Mouse (Mus musculus) E14TG2a.4 (cell line): ENCODE measurements at regions not wholly inside any gene's neighbourhood (a gene's known extent, or its start where the extent isn't known, plus 50 kb on each side); places are given as distances from the start of the nearest gene placed in this dataset.

ENCODE experiments used
- H3K27me3 ChIP-seq: 2 replicates; pipeline ENCODE4 v1.6.1; 2014; ENCODE audit warnings: low read length, control low read depth; ENCODE audit not compliant: insufficient read depth
- H3K36me3 ChIP-seq: 2 replicates; pipeline ENCODE4 v1.6.1; 2014; ENCODE audit warnings: low read length, control low read depth; ENCODE audit not compliant: insufficient read depth
- H3K4me1 ChIP-seq: replicated peaks from 2 replicates; pipeline ENCODE4 v1.6.1; 2014; ENCODE audit warnings: low read depth, low read length, control low read depth
- H3K4me3 ChIP-seq: replicated peaks from 2 replicates; pipeline ENCODE4 v1.5.1; 2014; ENCODE audit warnings: mild to moderate bottlenecking, low read length
- H3K9me3 ChIP-seq: 2 replicates; pipeline ENCODE4 v1.6.1; 2014; ENCODE audit warnings: low read length, control low read depth
- CTCF ChIP-seq: conservative IDR thresholded peaks from 2 replicates; pipeline ENCODE4 v1.5.1; 2014; ENCODE audit warnings: low read length
- NANOG ChIP-seq: IDR thresholded peaks from 2 replicates; pipeline ENCODE4 v1.6.1; 2014; ENCODE audit warnings: borderline replicate concordance, low read length, mixed read lengths
- POU5F1 ChIP-seq: IDR thresholded peaks from 2 replicates; pipeline ENCODE4 v1.6.1; 2014; ENCODE audit warnings: low read length, borderline replicate concordance

DNA sequence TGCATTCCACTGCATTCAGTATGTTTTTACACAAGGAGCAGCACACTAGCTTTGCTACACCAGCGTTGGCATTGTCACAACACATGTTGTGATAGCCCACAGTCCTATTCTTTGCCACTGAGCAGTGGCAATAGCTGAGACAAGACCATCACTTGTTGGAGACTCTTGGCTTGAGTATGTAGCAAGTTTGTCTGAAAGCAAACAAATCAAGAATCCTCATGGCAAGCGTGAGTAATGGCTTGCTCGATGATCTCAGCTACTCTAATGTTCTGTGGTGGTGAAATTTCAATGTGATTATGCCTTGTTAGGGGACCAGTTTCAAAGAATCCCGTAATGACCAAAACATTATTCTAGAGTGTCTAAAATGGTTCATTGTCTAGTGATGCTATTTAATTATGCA lies 1030.6 kb downstream of the Tecrl start:
- Histone ChIP-seq H3K9me3 (0 out of 2 replicates have a peak, but pooled peaks cover 2% of the 10 kb centered on the region), H3K27me3 (no peaks in the 10 kb centered on the region), H3K4me1 (no peaks in the 10 kb centered on the region), H3K36me3 (no peaks in the 10 kb centered on the region), H3K4me3 (no peak overlapping the region)
- TF ChIP-seq CTCF (no peak), POU5F1 (no peak), NANOG (no peak)

DNA sequence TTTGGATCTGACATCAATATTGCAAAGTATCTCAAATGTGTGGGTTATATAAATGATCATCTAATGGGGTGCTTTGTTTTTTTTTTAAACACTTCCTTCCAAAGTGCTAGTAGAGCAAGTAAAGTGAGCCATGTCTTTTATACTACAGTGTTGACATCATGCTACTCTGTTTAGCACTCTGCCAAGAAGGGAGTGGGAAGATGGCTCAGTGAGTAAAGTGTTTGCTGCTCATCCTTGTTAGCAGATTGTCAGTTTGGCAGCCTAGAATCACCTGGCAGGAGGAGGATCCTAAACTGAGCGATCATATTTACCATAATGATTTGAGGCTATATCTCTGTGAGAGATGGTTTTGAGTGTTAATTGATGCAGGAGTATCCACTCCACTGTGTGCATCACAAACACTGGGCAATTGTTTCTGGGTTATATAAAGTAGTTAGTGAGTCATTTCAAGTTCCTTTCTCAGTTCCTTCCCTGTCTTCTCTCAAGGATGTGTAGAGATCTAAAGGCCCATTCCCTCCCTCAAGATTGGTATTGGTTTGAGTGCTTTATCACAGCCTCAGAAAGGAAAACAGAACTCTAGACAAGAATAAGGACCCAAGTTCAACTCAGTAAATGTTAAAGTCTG lies 1035.2 kb downstream of the Tecrl start:
- Histone ChIP-seq H3K27me3 (no peaks in the 10 kb centered on the region), H3K4me3 (no peak overlapping the region), H3K9me3 (0 out of 2 replicates have a peak, but pooled peaks cover 2% of the 10 kb centered on the region), H3K36me3 (no peaks in the 10 kb centered on the region), H3K4me1 (no peaks in the 10 kb centered on the region)
- no peak for TF ChIP-seq NANOG
- no peak for TF ChIP-seq POU5F1
- no peak for TF ChIP-seq CTCF

DNA sequence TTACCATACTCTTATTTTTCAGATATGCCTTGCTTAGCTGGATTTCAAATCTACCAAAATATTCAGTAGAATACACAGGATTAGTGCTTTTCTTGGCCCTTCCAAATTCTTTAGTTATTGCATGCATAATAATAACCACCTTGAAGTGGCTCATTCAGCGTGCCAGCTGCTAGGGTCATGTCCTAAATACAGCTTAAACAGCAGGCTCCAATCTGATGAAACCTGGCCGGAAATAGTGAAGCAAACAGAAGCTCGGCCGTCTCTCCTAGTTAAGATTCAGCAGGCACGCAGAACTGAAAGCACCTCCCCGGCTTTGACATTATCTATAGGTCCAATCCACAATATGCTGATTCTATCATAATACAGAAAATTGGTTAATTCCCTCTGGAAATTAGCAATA lies 1042.9 kb downstream of the Tecrl start:
- Histone ChIP-seq H3K36me3 (no peaks in the 10 kb centered on the region), H3K4me1 (no peaks in the 10 kb centered on the region), H3K27me3 (no peaks in the 10 kb centered on the region), H3K9me3 (peaks cover 4% of the 10 kb centered on the region), H3K4me3 (no peak overlapping the region)
- TF ChIP-seq POU5F1 (no peak), CTCF (no peak), NANOG (no peak)

DNA sequence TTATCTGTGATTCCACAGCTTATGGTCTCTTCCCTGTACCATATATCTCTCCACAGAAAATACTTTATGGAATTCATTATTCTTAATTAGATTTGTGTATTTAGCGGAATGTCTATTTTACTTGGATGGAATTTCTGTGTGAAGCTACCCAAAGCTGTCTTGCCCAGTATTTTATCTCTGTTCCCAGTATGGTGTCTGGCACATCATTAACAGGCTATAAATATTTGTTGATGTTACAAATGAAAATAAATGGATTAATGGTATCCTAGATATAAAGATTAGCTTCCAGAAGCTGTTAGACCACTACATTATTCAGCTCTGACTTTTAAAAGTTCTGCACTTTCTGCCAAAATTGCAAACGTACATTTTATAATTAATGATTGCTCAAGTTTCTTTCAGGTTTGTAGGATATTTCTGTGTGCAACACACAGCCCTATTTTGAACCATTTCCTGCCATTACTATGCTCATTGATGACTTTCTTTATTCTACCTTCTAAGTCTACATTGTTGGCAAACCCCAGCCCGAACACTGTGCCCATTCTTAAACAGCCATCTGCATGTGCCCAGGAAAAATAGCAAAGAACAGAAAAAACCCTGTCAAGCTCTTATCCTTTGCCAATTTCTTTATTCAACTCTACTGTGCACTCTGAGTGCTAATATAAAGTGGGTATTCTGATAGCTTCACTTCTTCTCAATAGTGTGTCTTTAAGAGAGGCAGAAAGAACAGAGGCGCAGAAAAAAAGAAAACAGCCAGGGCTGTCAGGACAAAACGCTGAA lies 1066.7 kb downstream of the Tecrl start:
- TF ChIP-seq CTCF, result no peak
- TF ChIP-seq NANOG, result no peak
- no peak for TF ChIP-seq POU5F1
- Histone ChIP-seq H3K36me3 (no peaks in the 10 kb centered on the region), H3K4me1 (no peaks in the 10 kb centered on the region), H3K4me3 (no peak overlapping the region), H3K27me3 (no peaks in the 10 kb centered on the region), H3K9me3 (no peaks in the 10 kb centered on the region)

DNA sequence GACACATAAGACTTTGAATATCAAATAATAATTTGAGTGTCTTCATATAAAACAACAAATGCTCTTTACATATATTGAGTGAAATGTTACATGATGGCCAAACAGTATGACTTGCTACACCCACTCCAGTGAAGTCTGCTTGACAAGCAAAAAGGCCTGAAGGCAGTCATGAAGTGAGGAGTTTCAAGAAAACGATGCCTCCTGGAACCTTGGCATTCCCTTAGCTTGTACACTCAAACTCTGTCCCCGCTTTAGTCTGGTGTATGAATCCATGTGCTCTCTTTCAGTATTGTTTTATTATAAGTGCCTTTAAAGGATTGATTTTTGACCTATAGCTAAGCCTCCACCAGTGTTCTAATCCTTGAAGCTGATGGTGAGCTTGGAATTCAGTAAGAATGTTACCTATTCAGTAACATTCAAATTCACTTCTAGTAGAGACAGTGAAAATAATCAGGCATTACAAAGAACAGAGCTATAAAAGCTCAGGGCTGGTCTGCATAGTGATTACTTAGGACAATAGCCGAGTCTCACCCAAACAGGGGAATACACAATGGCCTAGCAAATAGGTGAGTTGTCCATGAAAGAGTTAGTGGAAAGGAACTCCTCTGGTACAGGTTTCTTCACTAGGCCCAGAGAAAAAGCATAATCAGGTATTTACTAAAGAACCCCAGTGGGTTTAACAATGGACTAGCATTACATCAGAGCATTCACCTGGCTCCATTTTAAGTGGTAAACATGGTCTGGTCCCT lies 1101.5 kb downstream of the Tecrl start:
- Histone ChIP-seq H3K4me3 (no peak overlapping the region), H3K27me3 (no peaks in the 10 kb centered on the region), H3K4me1 (no peaks in the 10 kb centered on the region), H3K36me3 (no peaks in the 10 kb centered on the region), H3K9me3 (no peaks in the 10 kb centered on the region)
- no peak for TF ChIP-seq CTCF
- TF ChIP-seq NANOG, result peak; percentile 81

DNA sequence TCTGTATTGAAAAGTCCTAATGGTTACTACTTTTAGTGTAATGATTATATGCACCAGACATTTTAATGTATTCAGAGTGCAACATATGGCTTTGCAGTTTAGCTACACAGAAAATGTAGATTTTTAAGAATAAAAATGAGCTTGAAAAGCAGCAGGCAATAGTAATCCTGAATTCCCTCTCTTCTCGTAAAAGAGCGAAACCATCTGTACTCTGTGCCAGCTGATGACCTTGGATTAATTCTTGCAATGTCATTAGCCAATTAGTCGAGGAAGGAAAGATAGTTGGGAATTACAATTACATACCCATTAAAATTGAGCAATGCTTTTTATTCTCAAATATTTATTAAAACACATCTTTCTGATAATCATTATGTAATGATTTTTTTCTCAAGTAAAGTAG lies 1128.7 kb downstream of the Tecrl start:
- H3K4me1 ChIP-seq, result no peaks in the 10 kb centered on the region
- no peak for TF ChIP-seq NANOG
- TF ChIP-seq POU5F1, result no peak
- no peak for TF ChIP-seq CTCF

DNA sequence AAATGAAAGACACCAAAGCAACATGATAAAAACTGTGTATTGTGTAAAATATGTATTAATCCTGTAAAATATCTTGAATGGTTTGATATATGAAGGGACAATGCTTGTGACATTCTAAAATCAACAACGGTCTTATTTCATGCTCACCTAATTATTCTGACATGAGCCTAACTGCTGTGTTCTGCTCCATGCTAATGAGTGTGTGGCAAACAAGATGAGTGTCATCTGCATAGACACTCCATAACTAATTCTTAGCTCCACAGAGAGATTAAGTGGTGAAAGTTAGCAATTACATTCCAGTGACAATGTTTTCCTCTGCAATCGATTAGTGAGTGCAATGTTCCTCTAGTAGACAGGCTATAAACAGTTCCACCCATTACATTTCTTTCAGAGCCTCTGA lies 1131.4 kb downstream of the Tecrl start:
- H3K9me3 ChIP-seq, result no peaks in the 10 kb centered on the region
- no peaks in the 10 kb centered on the region for H3K4me1 ChIP-seq
- H3K36me3 ChIP-seq, result no peaks in the 10 kb centered on the region
- H3K4me3 ChIP-seq, result no peak overlapping the region
- TF ChIP-seq POU5F1, result no peak
- TF ChIP-seq NANOG, result no peak
- TF ChIP-seq CTCF, result no peak
- no peaks in the 10 kb centered on the region for H3K27me3 ChIP-seq

More for the DNA sequence above, 1128.7 kb downstream of the Tecrl start:
- no peaks in the 10 kb centered on the region for H3K27me3 ChIP-seq
- no peak overlapping the region for H3K4me3 ChIP-seq
- no peaks in the 10 kb centered on the region for H3K9me3 ChIP-seq
- no peaks in the 10 kb centered on the region for H3K36me3 ChIP-seq

DNA sequence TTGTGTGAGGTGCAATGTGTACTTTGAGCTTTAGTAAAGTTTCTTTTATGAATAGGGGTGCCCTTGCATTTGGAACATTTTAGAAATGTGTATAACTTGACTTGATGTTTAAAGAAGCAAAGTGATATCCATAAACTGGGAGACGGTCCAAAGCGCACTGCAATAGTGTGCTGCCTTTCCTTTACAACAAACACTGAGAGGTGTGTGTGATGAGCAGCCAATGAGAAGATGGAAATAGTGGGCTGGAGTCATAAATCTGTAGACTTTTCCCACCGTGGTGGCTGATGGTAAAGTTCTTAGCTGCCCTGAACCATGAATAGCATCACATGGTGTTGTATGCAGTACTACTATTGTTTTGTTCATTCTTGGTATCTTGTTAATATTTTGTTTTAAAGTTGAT lies 1151.4 kb downstream of the Tecrl start:
- TF ChIP-seq CTCF, result no peak
- no peak for TF ChIP-seq POU5F1
- TF ChIP-seq NANOG, result no peak
- no peaks in the 10 kb centered on the region for H3K27me3 ChIP-seq
- no peaks in the 10 kb centered on the region for H3K9me3 ChIP-seq
- H3K4me1 ChIP-seq, result no peaks in the 10 kb centered on the region
- no peak overlapping the region for H3K4me3 ChIP-seq
- no peaks in the 10 kb centered on the region for H3K36me3 ChIP-seq
